Mouse (Mus musculus) intestine, postnatal 0 days (tissue): ENCODE data around the gene Fam169a. TPM values are rescaled to one million over a fixed set of nuclear protein-coding genes. Genes with fewer than 3 reads are reported as not detected.

Experiments
- ATAC-seq: fragments of 200-750 bp; cut with Nextera tagmentation; 2 replicates; pipeline ENCODE4 v1.8.0; 2017; ENCODE audit warnings: mild to moderate bottlenecking, moderate TSS enrichment, moderate library complexity
- H3K27ac ChIP-seq: fragments of 300-500 bp; sonication (generic); 2 replicates; pipeline ENCODE4 v1.5.1; 2014; ENCODE audit warnings: mild to moderate bottlenecking, low read depth, low read length, moderate library complexity
- H3K27me3 ChIP-seq: fragments of 300-500 bp; sonication (generic); replicated peaks from 2 replicates; pipeline ENCODE4 v1.6.1; 2014; ENCODE audit warnings: low read length, mixed read lengths; ENCODE audit not compliant: control insufficient read depth, insufficient read depth
- H3K36me3 ChIP-seq: fragments of 300-500 bp; sonication (generic); 2 replicates; pipeline ENCODE4 v1.6.1; 2014; ENCODE audit warnings: mild to moderate bottlenecking, moderate library complexity; ENCODE audit not compliant: control insufficient read depth, insufficient read depth
- H3K4me1 ChIP-seq: fragments of 300-500 bp; sonication (generic); replicated peaks from 2 replicates; pipeline ENCODE4 v1.6.1; 2014; ENCODE audit warnings: antibody characterized with exemption, low read length, mixed read lengths; ENCODE audit not compliant: control insufficient read depth, insufficient read depth
- H3K4me2 ChIP-seq: fragments of 300-500 bp; sonication (generic); replicated peaks from 2 replicates; pipeline ENCODE4 v1.6.1; 2014; ENCODE audit warnings: low read depth, mild to moderate bottlenecking, moderate library complexity
- H3K4me3 ChIP-seq: fragments of 300-500 bp; sonication (generic); 2 replicates; pipeline ENCODE4 v1.5.1; 2014; ENCODE audit warnings: low read depth, low read length
- H3K9ac ChIP-seq: fragments of 300-500 bp; sonication (generic); 2 replicates; pipeline ENCODE4 v1.6.1; 2014; ENCODE audit warnings: mild to moderate bottlenecking, low read depth, low read length
- H3K9me3 ChIP-seq: fragments of 300-500 bp; sonication (generic); 2 replicates; pipeline ENCODE4 v1.6.1; 2016; ENCODE audit warnings: mixed run types; ENCODE audit not compliant: control insufficient read depth
- CTCF ChIP-seq: sonication (generic); IDR thresholded peaks from 2 replicates; pipeline ENCODE4 v1.5.1; 2016; ENCODE audit warnings: low read depth, mild to moderate bottlenecking, control low read depth, antibody characterized with exemption, moderate library complexity
- WGBS: fragments of 180-500 bp; shearing (Covaris S2); extraction: QIAGEN DNeasy Blood & Tissue Kit; methylation state at CpG from one replicate; pipeline ENCODE4 v1.1.7; 2014; 5-methylcytosine and 5-hydroxymethylcytosine counted together
- polyA plus RNA-seq: library from polyadenylated mRNA; unstranded; fragments of >200 nt; fragmentation: Nextera tagmentation; extraction: Ambion mirVana; gene quantifications from 2 replicates; pipeline ENCODE4 v1.2.1, GENCODE M21; 2015

The Fam169a gene
- polyA plus RNA-seq, 1 experiment from 2014 or later = 0.78 TPM

- ATAC-seq = peak; percentile 33
- Histone ChIP-seq H3K4me1 (no peaks in the 10 kb centered on the region), H3K27ac (no peak overlapping the region), H3K9me3 (no peaks in the 10 kb centered on the region), H3K4me2 (peak overlapping the region; percentile 100), H3K36me3 (no peaks in the 10 kb centered on the region), H3K9ac (peak overlapping the region; percentile 50), H3K4me3 (peak overlapping the region; percentile 70), H3K27me3 (peaks cover 20% of the 10 kb centered on the region)
- no peak for TF ChIP-seq CTCF
- WGBS = under 1% methylated on average over 54 of the region's 76 CpGs
Observed at GRCm38 (mm10) chr13:97071626-97072241, 4.6 kb downstream of the Fam169a start.

- Histone ChIP-seq H3K27me3 (peaks cover 20% of the 10 kb centered on the region), H3K4me2 (no peak overlapping the region), H3K9ac (no peak overlapping the region), H3K36me3 (no peaks in the 10 kb centered on the region), H3K4me1 (no peaks in the 10 kb centered on the region), H3K9me3 (no peaks in the 10 kb centered on the region), H3K27ac (no peak overlapping the region), H3K4me3 (no peak overlapping the region)
- no peak for TF ChIP-seq CTCF
- no peak for ATAC-seq
- 59% methylated on average over 1 of the region's 1 CpGs for WGBS
Observed at GRCm38 (mm10) chr13:97073497-97073896, 6.4 kb downstream of the Fam169a start.

- no peak overlapping the region for H3K9ac ChIP-seq
- no peaks in the 10 kb centered on the region for H3K36me3 ChIP-seq
- H3K4me3 ChIP-seq = no peak overlapping the region
- H3K27me3 ChIP-seq = peaks cover 7% of the 10 kb centered on the region; the same call in 1 of the 2 replicates
- TF ChIP-seq CTCF = no peak
- no peak for ATAC-seq
- H3K27ac ChIP-seq = no peak overlapping the region
- no peaks in the 10 kb centered on the region for H3K9me3 ChIP-seq
- H3K4me1 ChIP-seq = no peaks in the 10 kb centered on the region
- WGBS = 91% methylated on average over 2 of the region's 2 CpGs
- H3K4me2 ChIP-seq = no peak overlapping the region
Observed at GRCm38 (mm10) chr13:97077556-97077955, 10.5 kb downstream of the Fam169a start.

GRCm38 (mm10) chr13:97080201-97080600, 13.1 kb downstream of the Fam169a start:
- TF ChIP-seq CTCF = no peak
- no peak for ATAC-seq
- no peak overlapping the region for H3K9ac ChIP-seq
- H3K27ac ChIP-seq = no peak overlapping the region
- H3K9me3 ChIP-seq = no peaks in the 10 kb centered on the region
- H3K4me2 ChIP-seq = no peak overlapping the region
- no peak overlapping the region for H3K4me3 ChIP-seq
- WGBS = 73% methylated on average over 2 of the region's 2 CpGs
- no peaks in the 10 kb centered on the region for H3K27me3 ChIP-seq
- no peaks in the 10 kb centered on the region for H3K36me3 ChIP-seq
- H3K4me1 ChIP-seq = no peaks in the 10 kb centered on the region

- ATAC-seq = no peak
- WGBS = 86% methylated on average over 3 of the region's 3 CpGs
Observed at GRCm38 (mm10) chr13:97080615-97081014, 13.5 kb downstream of the Fam169a start.

GRCm38 (mm10) chr13:97082432-97082831, 15.3 kb downstream of the Fam169a start:
- ATAC-seq = no peak
- Histone ChIP-seq H3K27ac (no peak overlapping the region), H3K36me3 (no peaks in the 10 kb centered on the region), H3K4me1 (no peaks in the 10 kb centered on the region), H3K9ac (no peak overlapping the region), H3K4me3 (no peak overlapping the region), H3K4me2 (no peak overlapping the region), H3K9me3 (no peaks in the 10 kb centered on the region), H3K27me3 (no peaks in the 10 kb centered on the region)
- no peak for TF ChIP-seq CTCF
- WGBS = 76% methylated on average over 7 of the region's 7 CpGs

More at GRCm38 (mm10) chr13:97080615-97081014, 13.5 kb downstream of the Fam169a start:
- no peak overlapping the region for H3K27ac ChIP-seq
- H3K4me3 ChIP-seq = no peak overlapping the region
- H3K9ac ChIP-seq = no peak overlapping the region
- H3K4me2 ChIP-seq = no peak overlapping the region
- H3K9me3 ChIP-seq = no peaks in the 10 kb centered on the region
- no peaks in the 10 kb centered on the region for H3K27me3 ChIP-seq
- no peak for TF ChIP-seq CTCF
- no peaks in the 10 kb centered on the region for H3K4me1 ChIP-seq
- H3K36me3 ChIP-seq = no peaks in the 10 kb centered on the region

- WGBS = 63% methylated on average over 8 of the region's 9 CpGs
Observed at GRCm38 (mm10) chr13:97086316-97086715, 19.2 kb downstream of the Fam169a start.

More at GRCm38 (mm10) chr13:97086316-97086715, 19.2 kb downstream of the Fam169a start:
- H3K36me3 ChIP-seq = no peaks in the 10 kb centered on the region
- H3K27ac ChIP-seq = no peak overlapping the region
- H3K9ac ChIP-seq = no peak overlapping the region
- no peak for ATAC-seq
- TF ChIP-seq CTCF = no peak
- H3K4me2 ChIP-seq = no peak overlapping the region
- no peaks in the 10 kb centered on the region for H3K4me1 ChIP-seq
- H3K27me3 ChIP-seq = no peaks in the 10 kb centered on the region
- no peaks in the 10 kb centered on the region for H3K9me3 ChIP-seq
- H3K4me3 ChIP-seq = no peak overlapping the region
